Mouse (Mus musculus): ENCODE data around the gene Aff2.
A peak's percentile ranks its signal among the peaks of the same experiment; 100 is the strongest.

Gene Aff2

GRCm38 (mm10) chrX:69360238-69361054, at the start of gene Aff2:
Gene Aff2, plus strand, starts transcription at chrX:69360294.
- peak; percentile 19 to 46 for DNase-seq

- no peak for DNase-seq
Observed at GRCm38 (mm10) chrX:69337296-69337695, 22.8 kb upstream of the Aff2 start.

- no peak for DNase-seq
Observed at GRCm38 (mm10) chrX:69355621-69356020, 4.5 kb upstream of the Aff2 start.

GRCm38 (mm10) chrX:69359360-69359759, 734 bp upstream of the Aff2 start:
- no peak for DNase-seq

- DNase-seq, result no peak
Observed at GRCm38 (mm10) chrX:69359885-69360237, 233 bp upstream of the Aff2 start.

- DNase-seq, result no peak
Observed at GRCm38 (mm10) chrX:69361055-69361558, 1.0 kb downstream of the Aff2 start.

- DNase-seq, result peak in 1 of 2 experiments; percentile 23
Observed at GRCm38 (mm10) chrX:69364198-69364597, 4.1 kb downstream of the Aff2 start.

- DNase-seq, result no peak
Observed at GRCm38 (mm10) chrX:69373341-69373740, 13.2 kb downstream of the Aff2 start.

- no peak for DNase-seq
Observed at GRCm38 (mm10) chrX:69389738-69390137, 29.6 kb downstream of the Aff2 start.

- DNase-seq, result no peak
Observed at GRCm38 (mm10) chrX:69415043-69415442, 54.9 kb downstream of the Aff2 start.

- no peak for DNase-seq
Observed at GRCm38 (mm10) chrX:69438422-69438821, 78.3 kb downstream of the Aff2 start.

GRCm38 (mm10) chrX:69441937-69442336, 81.8 kb downstream of the Aff2 start:
- DNase-seq, result no peak

- DNase-seq, result no peak
Observed at GRCm38 (mm10) chrX:69460896-69461295, 100.8 kb downstream of the Aff2 start.

- no peak for DNase-seq
Observed at GRCm38 (mm10) chrX:69502061-69502460, 142.0 kb downstream of the Aff2 start.

GRCm38 (mm10) chrX:69518040-69518575, 158.0 kb downstream of the Aff2 start:
- no peak for DNase-seq

GRCm38 (mm10) chrX:69540811-69541210, 180.7 kb downstream of the Aff2 start:
- no peak for DNase-seq

GRCm38 (mm10) chrX:69579903-69580459, 219.9 kb downstream of the Aff2 start:
- DNase-seq, result no peak

- DNase-seq, result no peak
Observed at GRCm38 (mm10) chrX:69608793-69609192, 248.7 kb downstream of the Aff2 start.

GRCm38 (mm10) chrX:69663038-69663437, 302.9 kb downstream of the Aff2 start:
- no peak for DNase-seq

- no peak for DNase-seq
Observed at GRCm38 (mm10) chrX:69666145-69666677, 306.1 kb downstream of the Aff2 start.

GRCm38 (mm10) chrX:69675691-69676090, 315.6 kb downstream of the Aff2 start:
- DNase-seq, result no peak

GRCm38 (mm10) chrX:69698840-69699239, 338.7 kb downstream of the Aff2 start:
- no peak for DNase-seq

GRCm38 (mm10) chrX:69738972-69739371, 378.9 kb downstream of the Aff2 start:
- DNase-seq, result no peak

Data from lung, postnatal 4 days (tissue).